Mouse (Mus musculus) CH12F3 (cell line): ENCODE results near the gene Recql5.
"Not testable (repeated sequence)": the region's sequence is repeated elsewhere in the genome, so short reads cannot be mapped to it uniquely, and the experiment has no call there.

Experiments used
- in situ Hi-C: fragments of 300-500 bp; cut with MboI; formaldehyde crosslinking; loops from 2 replicates; pipeline ENCODE4 v1.14.3; 2020; ENCODE audit warnings: low sequenced_read_pairs

The Recql5 gene

GRCm38 (mm10) chr11:115869393-115869792 lies 63.9 kb downstream of the Recql5 start:
- in situ Hi-C loops, result no loop called here

- in situ Hi-C loops, result no loop called here
Observed at GRCm38 (mm10) chr11:115863895-115864294, 69.4 kb downstream of the Recql5 start.

GRCm38 (mm10) chr11:115859143-115859945 lies 73.9 kb downstream of the Recql5 start:
- in situ Hi-C loops, result no loop called here

- in situ Hi-C loops, result no loop called here
Observed at GRCm38 (mm10) chr11:115858354-115858753, 74.9 kb downstream of the Recql5 start, which contains the start of gene Myo15b. Myo15b (plus strand) TSS chr11:115858406.

- in situ Hi-C loops, result no loop called here
Observed at GRCm38 (mm10) chr11:115857936-115858335, 75.3 kb downstream of the Recql5 start.

GRCm38 (mm10) chr11:115857146-115857545 lies 76.1 kb downstream of the Recql5 start:
- in situ Hi-C loops, result not testable (repeated sequence)

GRCm38 (mm10) chr11:115854674-115855073 lies 78.6 kb downstream of the Recql5 start:
- in situ Hi-C loops, result no loop called here

GRCm38 (mm10) chr11:115845819-115846218 lies 87.5 kb downstream of the Recql5 start:
- in situ Hi-C loops, result no loop called here

- in situ Hi-C loops, result no loop called here
Observed at GRCm38 (mm10) chr11:115844240-115844639, 89.0 kb downstream of the Recql5 start.

GRCm38 (mm10) chr11:115843891-115844239 lies 89.4 kb downstream of the Recql5 start:
- in situ Hi-C loops, result no loop called here

- in situ Hi-C loops, result no loop called here
Observed at GRCm38 (mm10) chr11:115843141-115843890, 90.0 kb downstream of the Recql5 start.
